Mouse (Mus musculus) liver, adult 2 months (tissue): ENCODE data around the gene Rrp36. TPM values are rescaled to one million over a fixed set of nuclear protein-coding genes. Genes with fewer than 3 reads are reported as not detected.

Experiments
- DNase-seq: peaks from one replicate; pipeline ENCODE4 v3.0.0-alpha.2; 2011; ENCODE audit warnings: low read depth, low spot score; ENCODE audit errors: extremely low read depth
- H3K27ac ChIP-seq: fragments of 200-500 bp; replicated peaks from 2 replicates; pipeline ENCODE4 v1.5.1; 2012; ENCODE audit warnings: low read depth, mild to moderate bottlenecking, control low read depth, inconsistent platforms, low read length; ENCODE audit not compliant: insufficient read depth
- H3K27me3 ChIP-seq: fragments of 200-500 bp; 2 replicates; pipeline ENCODE4 v1.6.1; 2012; ENCODE audit warnings: mild to moderate bottlenecking, moderate library complexity, low read length, inconsistent platforms; ENCODE audit not compliant: control insufficient read depth, insufficient read depth
- H3K36me3 ChIP-seq: fragments of 200-500 bp; 2 replicates; pipeline ENCODE4 v1.6.1; 2012; ENCODE audit warnings: low read length, inconsistent platforms; ENCODE audit not compliant: control insufficient read depth, insufficient read depth
- H3K4me1 ChIP-seq: fragments of 200-500 bp; 2 replicates; pipeline ENCODE4 v1.6.1; 2011; ENCODE audit warnings: low read length; ENCODE audit not compliant: control insufficient read depth, insufficient read depth
- H3K4me3 ChIP-seq: fragments of 200-500 bp; 2 replicates; pipeline ENCODE4 v1.5.1; 2011; ENCODE audit warnings: low read depth, mild to moderate bottlenecking, control low read depth, low read length, moderate library complexity; ENCODE audit not compliant: insufficient read depth
- H3K79me2 ChIP-seq: fragments of 200-500 bp; 2 replicates; pipeline ENCODE4 v1.6.1; 2012; ENCODE audit warnings: inconsistent platforms, mild to moderate bottlenecking, low read length, moderate library complexity; ENCODE audit not compliant: control insufficient read depth, insufficient read depth
- H3K9ac ChIP-seq: fragments of 200-500 bp; 2 replicates; pipeline ENCODE4 v1.6.1; 2012; ENCODE audit warnings: low read depth, mild to moderate bottlenecking, control low read depth, inconsistent platforms, low read length
- CTCF ChIP-seq: fragments of 200-500 bp; IDR thresholded peaks from 2 replicates; pipeline ENCODE4 v1.5.1; 2011; ENCODE audit warnings: low read depth, low read length, control low read depth
- POLR2A ChIP-seq: fragments of 200-500 bp; IDR thresholded peaks from 2 replicates; pipeline ENCODE4 v1.6.1; 2011; ENCODE audit warnings: low read length, control low read depth; ENCODE audit not compliant: insufficient read depth; ENCODE audit errors: extremely low read depth
- WGBS: fragments of 180-500 bp; shearing (Covaris S2); methylation state at CpG from one replicate; pipeline ENCODE4 v1.1.7; 2018; 5-methylcytosine and 5-hydroxymethylcytosine counted together
- polyA plus RNA-seq: library from polyadenylated mRNA; depleted of rRNA; stranded (reverse); fragments of >200 nt; gene quantifications from 2 replicates; pipeline ENCODE4 v1.2.3, GENCODE M21; 2012
- total RNA-seq: library from RNA; depleted of rRNA; stranded (reverse); fragments of >200 nt; gene quantifications from 2 replicates; pipeline ENCODE4 v1.2.3, GENCODE M21; 2014

Gene Rrp36
- total and polyA plus RNA-seq, 2 experiments: 20.3 to 31.6 TPM

DNA sequence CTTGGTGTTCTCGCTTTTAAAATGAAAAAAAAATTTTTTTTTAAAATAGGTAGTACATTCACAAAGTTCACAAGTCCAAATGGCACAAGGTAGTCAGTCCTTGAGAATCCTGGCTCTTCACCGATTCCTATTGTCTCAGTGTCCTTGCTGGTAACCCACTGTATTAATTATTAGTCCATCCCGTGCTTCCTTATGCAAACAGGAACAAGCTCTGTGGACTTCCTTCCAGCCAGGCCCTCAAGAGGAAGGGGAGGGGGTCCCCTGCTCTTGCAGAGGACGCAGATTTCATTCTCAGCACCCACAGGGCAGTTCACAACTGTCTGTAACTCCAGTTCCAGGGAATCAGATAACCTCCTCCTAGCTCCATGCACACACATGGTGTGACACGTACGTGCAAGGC lies 18.1 kb downstream of the Rrp36 start:
- 78% methylated on average over 6 of the region's 6 CpGs for WGBS
- Histone ChIP-seq H3K27ac (no peak overlapping the region), H3K4me3 (no peak overlapping the region), H3K36me3 (no peaks in the 10 kb centered on the region), H3K9ac (no peak overlapping the region), H3K27me3 (no peaks in the 10 kb centered on the region), H3K79me2 (no peaks in the 10 kb centered on the region), H3K4me1 (no peaks in the 10 kb centered on the region)
- TF ChIP-seq CTCF (no peak), POLR2A (no peak)
- DNase-seq: no peak

DNA sequence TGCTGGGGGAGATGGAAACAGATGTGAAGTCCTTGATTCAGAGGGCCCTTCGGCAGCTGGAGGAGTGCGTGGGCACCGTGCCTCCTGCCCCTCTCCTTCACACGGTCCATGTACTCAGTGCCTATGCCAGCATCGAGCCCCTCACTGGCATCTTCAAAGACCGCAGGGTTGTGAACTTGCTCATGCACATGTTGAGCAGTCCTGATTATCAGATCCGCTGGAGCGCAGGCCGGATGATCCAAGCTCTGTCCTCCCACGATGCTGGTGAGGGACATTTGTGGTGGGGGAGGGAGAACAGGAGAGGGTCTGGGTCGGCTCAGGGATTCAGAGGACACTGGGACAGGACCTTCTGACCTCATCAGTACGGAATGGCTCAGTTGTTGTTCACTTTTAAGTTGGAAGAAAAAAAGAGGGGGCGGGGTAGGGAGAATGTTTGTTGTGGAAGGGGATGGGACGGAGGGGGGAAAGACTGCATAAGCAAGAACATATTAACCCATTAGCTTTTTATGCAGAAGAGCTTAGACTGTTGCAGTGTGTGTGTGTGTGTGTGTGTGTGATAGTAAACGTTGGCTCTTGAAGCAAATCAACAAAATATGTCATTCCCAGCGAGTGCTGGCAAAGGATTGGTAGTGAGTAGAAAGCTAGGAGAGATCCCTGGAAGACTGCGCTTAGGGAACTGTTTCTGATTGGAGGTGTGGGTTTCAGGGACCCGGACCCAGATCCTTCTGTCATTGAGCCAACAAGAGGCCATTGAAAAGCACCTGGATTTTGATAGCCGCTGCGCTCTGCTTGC lies 22.2 kb downstream of the Rrp36 start:
- H3K36me3 ChIP-seq: peaks cover 2% of the 10 kb centered on the region; the same call in 1 of the 2 replicates
- H3K4me3 ChIP-seq: no peak overlapping the region; the same call in 1 of the 2 replicates
- no peak for DNase-seq
- no peak for TF ChIP-seq CTCF
- no peak for TF ChIP-seq POLR2A
- 73% methylated on average over 20 of the region's 20 CpGs for WGBS
- H3K27me3 ChIP-seq: no peaks in the 10 kb centered on the region
- H3K4me1 ChIP-seq: peaks cover 2% of the 10 kb centered on the region; the same call in 1 of the 2 replicates
- H3K79me2 ChIP-seq: no peaks in the 10 kb centered on the region
- H3K27ac ChIP-seq: no peak overlapping the region
- H3K9ac ChIP-seq: no peak overlapping the region

- Histone ChIP-seq H3K4me3 (peak overlapping the region; percentile 2; the same call in 1 of the 2 replicates), H3K79me2 (no peaks in the 10 kb centered on the region), H3K27ac (no peak overlapping the region), H3K4me1 (peaks cover 3% of the 10 kb centered on the region; the same call in 1 of the 2 replicates), H3K36me3 (peaks cover 2% of the 10 kb centered on the region; the same call in 1 of the 2 replicates), H3K9ac (peak overlapping the region; percentile 4; the same call in 1 of the 2 replicates), H3K27me3 (no peaks in the 10 kb centered on the region)
- TF ChIP-seq CTCF: no peak
- no peak for TF ChIP-seq POLR2A
- WGBS: 71% methylated on average over 17 of the region's 17 CpGs
- DNase-seq: no peak
Observed at GRCm38 (mm10) chr17:46651292-46651691, 22.9 kb downstream of the Rrp36 start.

GRCm38 (mm10) chr17:46650232-46651031 lies 23.7 kb downstream of the Rrp36 start, which contains the start of gene Cul7:
Cul7 (plus strand) TSS chr17:46650337.
- Histone ChIP-seq H3K4me1 (peaks cover 3% of the 10 kb centered on the region; the same call in 1 of the 2 replicates), H3K27me3 (no peaks in the 10 kb centered on the region), H3K79me2 (no peaks in the 10 kb centered on the region), H3K36me3 (peaks cover 2% of the 10 kb centered on the region; the same call in 1 of the 2 replicates), H3K9ac (peak within 1 kb of the TSS; percentile 52), H3K27ac (peak within 1 kb of the TSS; percentile 52), H3K4me3 (peak within 1 kb of the TSS; percentile 63)
- TF ChIP-seq CTCF (no peak), POLR2A (0 out of 2 replicates have a peak, but pooled peaks have one; percentile 17)
- 1% methylated on average over 56 of the region's 58 CpGs for WGBS
- DNase-seq: peak; percentile 70

GRCm38 (mm10) chr17:46649811-46650210 lies 24.3 kb downstream of the Rrp36 start:
- Histone ChIP-seq H3K36me3 (peaks cover 2% of the 10 kb centered on the region; the same call in 1 of the 2 replicates), H3K4me3 (peak overlapping the region; percentile 63), H3K79me2 (no peaks in the 10 kb centered on the region), H3K27ac (peak overlapping the region; percentile 52), H3K9ac (peak overlapping the region; percentile 52; the same call in 1 of the 2 replicates), H3K4me1 (peaks cover 3% of the 10 kb centered on the region; the same call in 1 of the 2 replicates), H3K27me3 (no peaks in the 10 kb centered on the region)
- no peak for TF ChIP-seq CTCF
- no peak for DNase-seq
- WGBS: 32% methylated on average over 15 of the region's 15 CpGs
